Mouse (Mus musculus): ENCODE measurements around the gene Napb. TPM values are rescaled to one million over a fixed set of nuclear protein-coding genes. Genes with fewer than 3 reads are reported as not detected.
A peak's percentile ranks its signal among the peaks of the same experiment; 100 is the strongest.

Gene Napb
- polyA plus RNA-seq, 1 experiment from 2014 or later = 2.2 TPM

DNA sequence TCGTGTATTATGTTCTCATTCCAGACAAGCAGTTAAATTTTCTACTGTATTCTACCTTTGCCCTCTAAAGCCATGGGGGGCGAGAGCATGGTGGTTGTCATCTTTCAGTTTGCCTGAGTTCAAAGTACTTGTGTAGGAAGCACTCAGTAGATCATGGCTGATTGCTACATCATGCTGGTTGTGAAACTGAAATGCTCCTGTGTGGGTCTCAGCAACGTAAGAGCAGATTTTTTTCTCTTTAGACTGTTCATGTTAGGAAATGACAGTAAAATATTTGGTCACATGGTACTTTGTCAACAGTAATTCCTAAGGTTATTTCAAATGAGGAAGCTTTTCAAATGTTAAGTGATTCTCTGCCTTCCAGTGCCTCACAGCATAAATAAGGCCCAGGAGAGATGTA lies 46.6 kb downstream of the Napb start:
- Histone ChIP-seq H3K4me3 (no peak overlapping the region), H3K4me1 (peaks cover 17% of the 10 kb centered on the region), H3K36me3 (peaks cover 70% of the 10 kb centered on the region), H3K27me3 (replicated peaks) (no peaks in the 10 kb centered on the region), H3K9ac (no peak overlapping the region), H3K9me3 (no peaks in the 10 kb centered on the region), H3K4me2 (no peak overlapping the region), H3K27ac (replicated peaks) (no peak overlapping the region)
- WGBS = 84% methylated on average over 3 of the region's 3 CpGs
- ATAC-seq (ENCODE audit: extremely low read depth, insufficient number of reproducible peaks, low FRiP score, low TSS enrichment) = no peak

DNA sequence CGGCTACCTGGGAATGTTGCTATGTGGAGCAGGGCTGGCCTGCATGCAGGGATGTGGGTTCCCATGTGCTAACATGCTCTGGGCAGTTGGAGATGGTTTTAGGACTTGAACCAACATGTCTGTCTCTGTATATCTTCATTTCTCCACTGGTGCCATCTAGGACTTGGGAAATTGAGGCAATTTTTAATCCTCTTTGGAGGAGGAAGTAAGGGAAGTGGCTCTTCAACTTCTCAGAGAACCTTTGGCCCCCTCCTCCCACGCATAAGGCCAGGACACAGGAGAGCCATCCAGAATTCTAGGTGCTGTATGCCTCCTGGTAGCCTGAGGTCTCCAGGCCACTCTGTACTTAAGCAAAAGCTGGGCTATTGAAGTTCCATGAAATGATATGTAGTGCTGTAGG lies 47.3 kb downstream of the Napb start:
- Histone ChIP-seq H3K27ac (replicated peaks) (no peak overlapping the region), H3K4me2 (no peak overlapping the region), H3K4me3 (no peak overlapping the region), H3K9ac (no peak overlapping the region), H3K4me1 (peaks cover 21% of the 10 kb centered on the region), H3K27me3 (replicated peaks) (no peaks in the 10 kb centered on the region), H3K9me3 (no peaks in the 10 kb centered on the region), H3K36me3 (peaks cover 63% of the 10 kb centered on the region)
- no peak for ATAC-seq (ENCODE audit: extremely low read depth, insufficient number of reproducible peaks, low FRiP score, low TSS enrichment)
- 86% methylated on average over 2 of the region's 2 CpGs for WGBS

DNA sequence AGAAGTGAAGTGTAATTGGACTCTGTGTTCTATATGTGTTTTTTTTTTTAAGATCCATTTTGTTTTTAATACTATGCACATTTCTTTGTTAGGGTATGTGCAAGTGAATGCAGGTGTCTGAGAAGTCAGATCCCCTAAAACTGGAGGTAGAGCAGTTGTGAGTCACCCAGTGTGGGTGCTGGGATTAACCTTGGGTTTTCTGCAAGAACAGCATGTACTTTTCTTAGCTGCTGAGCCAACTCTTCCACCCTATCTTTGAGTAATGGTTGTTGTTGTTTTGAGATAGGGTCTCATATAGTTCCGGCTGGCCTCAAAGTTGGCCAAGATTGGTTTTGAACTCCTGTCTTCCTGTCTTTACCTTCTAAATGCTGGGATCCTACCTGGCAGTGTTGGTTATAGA lies 49.2 kb downstream of the Napb start:
- no peak overlapping the region for H3K27ac ChIP-seq (replicated peaks)
- no peak overlapping the region for H3K9ac ChIP-seq
- peaks cover 41% of the 10 kb centered on the region for H3K4me1 ChIP-seq
- H3K27me3 ChIP-seq (replicated peaks) = no peaks in the 10 kb centered on the region
- H3K36me3 ChIP-seq = peaks cover 47% of the 10 kb centered on the region
- 76% methylated on average over 1 of the region's 1 CpGs for WGBS
- no peaks in the 10 kb centered on the region for H3K9me3 ChIP-seq
- no peak for ATAC-seq (ENCODE audit: extremely low read depth, insufficient number of reproducible peaks, low FRiP score, low TSS enrichment)
- H3K4me2 ChIP-seq = no peak overlapping the region
- H3K4me3 ChIP-seq = no peak overlapping the region

DNA sequence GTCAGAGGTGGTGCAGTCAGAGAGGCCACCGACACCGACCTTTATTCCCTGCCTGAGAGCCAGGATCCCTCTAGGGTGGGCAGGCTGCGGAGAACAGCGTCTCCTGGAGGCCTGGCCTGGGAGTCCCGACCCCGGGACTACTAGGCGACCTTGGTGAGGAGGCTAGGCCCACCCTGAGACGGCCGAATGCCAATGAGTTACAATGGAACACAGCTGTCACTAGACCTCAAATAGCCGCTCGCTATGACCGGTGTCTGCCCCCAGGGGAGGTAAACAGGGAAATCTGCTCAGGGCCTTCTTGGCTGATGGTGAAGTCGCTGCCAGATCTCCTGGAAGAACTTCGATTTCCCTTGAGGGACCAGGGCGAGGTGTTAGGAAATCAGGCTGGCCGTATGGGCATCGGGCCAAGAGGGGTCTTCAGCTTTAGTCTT lies 50.8 kb downstream of the Napb start:
- no peaks in the 10 kb centered on the region for H3K27me3 ChIP-seq (replicated peaks)
- peak; percentile 14; the same call in 1 of the 2 replicates for ATAC-seq (ENCODE audit: extremely low read depth, insufficient number of reproducible peaks, low FRiP score, low TSS enrichment)

DNA sequence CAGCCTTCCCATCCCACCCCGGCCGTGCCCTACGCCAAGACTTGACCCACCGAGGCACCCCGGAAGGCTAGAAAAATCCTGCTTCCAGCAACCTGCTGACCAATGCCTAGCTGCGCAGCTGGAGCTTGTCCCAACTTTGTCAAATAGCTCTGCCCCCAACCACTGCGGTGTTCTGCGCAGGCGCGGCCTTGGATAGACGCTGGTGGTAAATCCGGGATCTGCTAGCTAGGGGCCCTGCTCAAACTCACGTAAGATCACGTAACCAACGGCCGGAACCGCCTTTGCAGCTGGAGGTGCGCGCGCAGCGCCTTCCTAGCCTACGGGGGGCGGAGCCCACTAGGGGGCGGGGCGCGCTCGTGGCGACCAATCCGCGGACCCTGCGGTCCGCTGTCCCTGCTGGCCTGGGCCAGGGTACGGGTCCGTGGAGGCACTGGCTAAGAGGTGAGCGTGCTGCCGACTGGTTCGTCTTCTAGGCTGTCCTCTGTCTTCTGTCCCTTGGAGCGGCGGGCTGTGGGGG lies 51.4 kb downstream of the Napb start, which contains the start of gene Gzf1:
Gene Gzf1 (plus strand): TSS at position 249 of the 517 bp plus-strand sequence.
- H3K9me3 ChIP-seq = no peaks in the 10 kb centered on the region
- peak within 1 kb of the TSS; percentile 88 for H3K4me3 ChIP-seq
- H3K9ac ChIP-seq = peak within 1 kb of the TSS; percentile 95
- peak within 1 kb of the TSS; percentile 97 for H3K27ac ChIP-seq (replicated peaks)
- no peaks in the 10 kb centered on the region for H3K27me3 ChIP-seq (replicated peaks)
- peaks cover 37% of the 10 kb centered on the region for H3K36me3 ChIP-seq
- WGBS = under 1% methylated on average over 39 of the region's 39 CpGs
- H3K4me2 ChIP-seq = peak within 1 kb of the TSS; percentile 90
- H3K4me1 ChIP-seq = peaks cover 47% of the 10 kb centered on the region
- peak; percentile 94 for ATAC-seq (ENCODE audit: extremely low read depth, insufficient number of reproducible peaks, low FRiP score, low TSS enrichment)

More for the DNA sequence above, 50.8 kb downstream of the Napb start:
- Histone ChIP-seq H3K9me3 (no peaks in the 10 kb centered on the region), H3K36me3 (peaks cover 37% of the 10 kb centered on the region), H3K4me1 (peaks cover 49% of the 10 kb centered on the region), H3K9ac (peak overlapping the region; percentile 95), H3K4me3 (peak overlapping the region; percentile 88), H3K4me2 (peak overlapping the region; percentile 90), H3K27ac (replicated peaks) (peak overlapping the region; percentile 97)
- WGBS = 7% methylated on average over 17 of the region's 17 CpGs

DNA sequence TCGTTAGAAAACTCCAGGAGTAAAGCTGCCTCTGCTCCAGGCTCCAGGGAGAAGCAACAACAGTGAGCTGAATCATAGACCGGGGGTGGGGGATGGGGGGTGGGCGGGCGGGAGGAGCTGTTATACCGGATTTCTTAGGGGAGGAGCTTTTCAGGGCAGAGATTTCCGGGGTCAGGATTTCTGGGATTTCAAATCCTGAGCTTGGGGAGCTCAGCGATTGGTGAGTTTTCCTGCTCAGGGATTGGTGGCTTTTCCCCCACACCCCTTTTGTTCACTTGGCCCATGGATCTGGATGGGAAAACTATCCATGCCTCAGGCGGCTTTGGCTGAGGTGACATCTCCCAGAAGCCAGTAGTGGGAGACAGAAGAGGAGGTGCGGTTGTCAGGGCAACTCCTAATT lies 52.9 kb downstream of the Napb start:
- no peak for ATAC-seq (ENCODE audit: extremely low read depth, insufficient number of reproducible peaks, low FRiP score, low TSS enrichment)
- Histone ChIP-seq H3K9ac (peak overlapping the region; percentile 73), H3K27ac (replicated peaks) (peak overlapping the region; percentile 97), H3K27me3 (replicated peaks) (no peaks in the 10 kb centered on the region), H3K4me3 (peak overlapping the region; percentile 38), H3K36me3 (peaks cover 35% of the 10 kb centered on the region), H3K4me1 (peaks cover 50% of the 10 kb centered on the region), H3K9me3 (no peaks in the 10 kb centered on the region), H3K4me2 (peak overlapping the region; percentile 90)
- 2% methylated on average over 9 of the region's 9 CpGs for WGBS

DNA sequence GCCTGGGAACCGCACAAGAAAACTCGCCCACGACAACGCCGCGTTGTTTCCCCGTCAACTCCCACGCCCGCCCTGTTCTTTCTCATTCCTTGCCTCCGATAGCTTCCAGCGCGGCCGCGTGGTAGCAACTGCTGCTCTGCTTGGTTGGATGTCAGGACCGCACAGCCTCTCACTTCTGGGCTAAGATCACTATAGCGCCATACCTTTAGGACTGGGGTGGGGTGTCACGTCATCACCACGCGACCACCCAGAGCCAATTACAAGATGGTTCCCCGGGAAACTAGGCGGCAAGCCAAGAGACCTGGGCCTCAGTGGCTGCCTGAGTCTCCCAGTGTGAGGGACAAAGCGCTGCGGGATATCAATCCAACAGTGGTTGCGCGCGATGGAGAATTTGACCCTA lies 54.5 kb downstream of the Napb start:
- WGBS = 6% methylated on average over 26 of the region's 26 CpGs
- peak overlapping the region; percentile 69 for H3K4me2 ChIP-seq
- H3K4me1 ChIP-seq = peaks cover 62% of the 10 kb centered on the region
- peak overlapping the region; percentile 53 for H3K4me3 ChIP-seq
- peak overlapping the region; percentile 75 for H3K9ac ChIP-seq
- no peaks in the 10 kb centered on the region for H3K9me3 ChIP-seq
- no peak for ATAC-seq (ENCODE audit: extremely low read depth, insufficient number of reproducible peaks, low FRiP score, low TSS enrichment)
- H3K27ac ChIP-seq (replicated peaks) = peak overlapping the region; percentile 76
- H3K27me3 ChIP-seq (replicated peaks) = no peaks in the 10 kb centered on the region
- H3K36me3 ChIP-seq = peaks cover 25% of the 10 kb centered on the region

DNA sequence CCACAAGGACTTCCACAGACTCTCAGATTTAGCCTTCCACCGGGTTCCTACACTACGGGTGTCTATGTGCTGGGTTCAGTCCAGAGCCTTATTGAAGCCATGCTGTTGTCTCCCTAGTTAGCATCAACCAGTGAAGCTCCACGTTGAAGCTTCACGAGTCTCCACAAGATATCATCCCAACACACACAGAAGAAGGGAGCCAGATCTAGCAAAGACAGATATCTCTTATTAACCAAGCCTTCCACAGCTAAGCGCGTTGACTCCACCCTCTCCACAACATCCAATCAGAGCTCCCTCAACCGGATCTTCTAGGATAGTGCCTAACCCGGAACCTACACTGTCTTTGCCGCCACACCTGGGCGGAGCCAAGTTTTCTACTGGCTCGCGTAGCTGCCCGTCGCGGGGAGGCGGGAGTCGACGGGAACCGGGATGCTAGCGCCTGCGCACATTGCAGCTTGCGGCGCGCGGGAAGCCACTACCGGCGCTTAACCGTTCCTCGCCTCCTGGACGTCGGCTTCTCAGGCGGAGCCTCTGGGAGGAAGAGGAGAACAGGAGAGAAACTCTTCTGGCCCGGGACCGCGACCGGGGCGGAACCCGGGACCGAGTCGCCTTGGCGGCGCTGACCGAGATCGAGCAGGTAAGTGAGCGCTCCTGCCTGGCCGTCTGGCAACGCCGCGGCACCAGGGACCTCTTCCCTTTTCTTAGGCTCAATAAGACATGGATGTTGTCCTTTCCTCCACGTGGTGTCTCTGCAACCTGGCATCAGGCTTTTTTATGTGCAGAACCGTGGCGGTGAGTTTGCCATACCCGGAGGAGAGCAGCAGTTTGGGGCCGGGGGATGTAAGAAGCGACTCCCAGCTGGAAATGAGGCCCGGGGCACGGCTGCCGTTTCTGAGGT lies 59.8 kb downstream of the Napb start, which contains the start of gene Nxt1:
Gene Nxt1 (plus strand): TSS at position 403 of the 898 bp plus-strand sequence.
- H3K4me1 ChIP-seq = peaks cover 33% of the 10 kb centered on the region
- peak within 1 kb of the TSS; percentile 81 for H3K27ac ChIP-seq (replicated peaks)
- peak within 1 kb of the TSS; percentile 94 for H3K4me3 ChIP-seq
- peak; percentile 100 for ATAC-seq (ENCODE audit: extremely low read depth, insufficient number of reproducible peaks, low FRiP score, low TSS enrichment)
- WGBS = under 1% methylated on average over 58 of the region's 58 CpGs
- 0 out of 2 replicates have a peak, but pooled peaks cover 4% of the 10 kb centered on the region for H3K27me3 ChIP-seq (replicated peaks)
- peak within 1 kb of the TSS; percentile 86 for H3K4me2 ChIP-seq
- peak within 1 kb of the TSS; percentile 95 for H3K9ac ChIP-seq
- peaks cover 25% of the 10 kb centered on the region for H3K36me3 ChIP-seq
- H3K9me3 ChIP-seq = no peaks in the 10 kb centered on the region

DNA sequence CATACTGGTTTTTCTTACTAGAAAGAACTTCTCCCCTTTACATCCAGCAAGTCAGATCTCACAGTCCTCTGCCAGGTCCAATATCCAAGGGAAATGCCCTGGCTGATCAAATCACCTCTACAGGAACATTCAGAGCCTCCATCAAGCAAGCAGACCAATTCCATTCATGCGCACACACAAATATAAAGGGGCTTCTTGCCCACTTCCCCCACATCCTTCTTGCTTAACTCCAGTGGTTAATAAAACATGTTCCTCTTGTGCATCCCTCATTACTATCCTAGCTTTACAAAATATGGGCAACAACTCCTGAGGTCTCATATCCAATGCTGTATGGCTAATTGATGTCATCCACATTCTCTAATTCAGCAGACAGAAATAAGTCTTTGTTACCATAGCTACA lies 68.8 kb downstream of the Napb start:
- no peak for ATAC-seq (ENCODE audit: extremely low read depth, insufficient number of reproducible peaks, low FRiP score, low TSS enrichment)
- Histone ChIP-seq H3K9me3 (no peaks in the 10 kb centered on the region), H3K9ac (no peak overlapping the region), H3K4me2 (no peak overlapping the region), H3K36me3 (no peaks in the 10 kb centered on the region), H3K4me3 (no peak overlapping the region), H3K27ac (replicated peaks) (no peak overlapping the region), H3K4me1 (no peaks in the 10 kb centered on the region), H3K27me3 (replicated peaks) (no peaks in the 10 kb centered on the region; the same call in 1 of the 2 replicates)
- 75% methylated on average over 1 of the region's 1 CpGs for WGBS

DNA sequence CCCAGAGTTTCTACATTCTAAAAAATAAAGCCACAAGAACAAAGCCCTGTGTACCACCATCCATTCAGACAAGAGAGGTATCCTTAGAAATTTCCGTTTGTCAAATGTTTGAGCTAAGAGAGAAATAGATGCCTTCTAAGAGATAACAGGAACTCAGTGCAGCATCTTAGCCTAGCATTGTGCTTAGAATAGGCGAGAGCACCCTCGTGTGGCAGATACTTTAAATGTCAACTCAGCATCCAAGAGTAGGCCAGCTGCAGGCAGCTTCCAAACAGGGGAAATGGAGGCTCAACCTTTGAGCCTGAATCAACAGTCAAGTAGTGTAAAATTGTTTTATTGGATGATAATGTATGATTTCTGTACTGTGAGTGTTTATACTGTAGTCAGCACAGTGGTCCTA lies 77.3 kb downstream of the Napb start:
- no peak overlapping the region for H3K27ac ChIP-seq (replicated peaks)
- no peak overlapping the region for H3K4me3 ChIP-seq
- H3K9ac ChIP-seq = no peak overlapping the region
- no peak overlapping the region for H3K4me2 ChIP-seq
- no peak for ATAC-seq (ENCODE audit: extremely low read depth, insufficient number of reproducible peaks, low FRiP score, low TSS enrichment)
- H3K4me1 ChIP-seq = no peaks in the 10 kb centered on the region
- WGBS = 2% methylated on average over 3 of the region's 3 CpGs
- no peaks in the 10 kb centered on the region for H3K36me3 ChIP-seq
- no peaks in the 10 kb centered on the region; the same call in 1 of the 2 replicates for H3K27me3 ChIP-seq (replicated peaks)
- no peaks in the 10 kb centered on the region for H3K9me3 ChIP-seq

DNA sequence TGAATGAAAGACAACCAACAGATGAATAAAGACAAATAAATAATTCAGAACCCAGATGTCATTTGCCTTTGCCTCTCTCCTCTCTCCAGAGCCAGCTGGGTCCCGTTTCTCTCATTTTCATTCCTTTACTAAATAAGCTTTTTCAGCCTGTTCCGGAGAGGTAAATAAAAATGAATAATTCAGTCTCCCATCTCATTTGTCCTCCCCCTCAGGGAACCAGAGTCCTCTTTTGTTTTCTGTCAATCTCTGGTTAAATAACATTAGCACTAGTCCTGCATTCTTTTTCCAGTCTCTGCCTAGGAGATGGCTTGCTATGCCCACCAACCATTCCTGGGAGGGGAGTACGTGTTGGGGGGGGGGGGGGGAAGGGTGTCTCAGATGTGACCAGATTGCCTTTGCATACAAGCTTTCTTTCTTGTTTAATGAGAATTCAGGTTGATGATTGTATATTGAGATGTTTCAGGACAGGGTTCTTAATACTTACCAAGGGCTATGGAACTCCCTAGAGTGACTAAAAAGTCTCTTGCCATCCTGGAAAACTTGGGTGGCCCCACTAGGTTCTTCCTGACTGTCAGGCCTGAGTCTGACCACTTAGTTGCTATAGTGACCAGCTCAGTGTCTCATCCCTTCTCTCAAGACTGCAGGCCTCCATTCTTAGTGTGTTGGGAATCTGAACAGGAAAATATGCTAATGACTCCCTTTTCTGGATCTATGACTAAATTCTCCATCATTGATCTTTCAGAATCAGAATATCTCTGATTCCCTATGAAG lies 81.5 kb downstream of the Napb start:
- H3K9ac ChIP-seq = no peak overlapping the region
- H3K4me3 ChIP-seq = no peak overlapping the region
- no peak overlapping the region for H3K27ac ChIP-seq (replicated peaks)
- no peaks in the 10 kb centered on the region for H3K36me3 ChIP-seq
- no peak for ATAC-seq (ENCODE audit: extremely low read depth, insufficient number of reproducible peaks, low FRiP score, low TSS enrichment)
- no peak overlapping the region for H3K4me2 ChIP-seq
- H3K27me3 ChIP-seq (replicated peaks) = no peaks in the 10 kb centered on the region; the same call in 1 of the 2 replicates
- no peaks in the 10 kb centered on the region for H3K4me1 ChIP-seq
- no peaks in the 10 kb centered on the region for H3K9me3 ChIP-seq
- 39% methylated on average over 3 of the region's 3 CpGs for WGBS
